Mouse (Mus musculus) c-Kit-positive CD71-positive TER-119-positive erythroid progenitor cells, embryonic 14.5 days (primary cell): ENCODE results near the gene Inafm2.

Source experiments
- DNase-seq: peaks from one replicate; pipeline ENCODE4 v3.0.0-alpha.2; 2013; ENCODE audit warnings: low spot score

The Inafm2 gene

DNA sequence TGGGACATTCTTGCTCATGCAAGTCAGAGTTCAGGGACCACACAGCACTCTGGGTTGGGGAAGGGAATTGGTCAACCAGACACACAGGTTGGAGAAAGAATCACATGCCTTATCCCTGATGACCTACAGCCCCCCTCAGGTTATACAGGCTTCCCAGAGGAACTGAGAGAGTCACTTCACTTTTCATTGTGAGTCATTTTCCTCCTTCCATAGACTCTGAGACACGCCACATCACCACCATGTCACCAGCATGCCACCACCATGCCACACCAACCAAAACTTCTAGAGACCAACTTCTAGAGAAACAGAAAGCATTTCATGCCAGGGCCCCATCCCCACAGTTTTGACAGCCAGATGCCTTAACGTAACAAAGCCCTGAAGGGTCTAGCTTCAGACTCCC is 18.7 kb upstream of the Inafm2 start:
- DNase-seq = no peak

DNA sequence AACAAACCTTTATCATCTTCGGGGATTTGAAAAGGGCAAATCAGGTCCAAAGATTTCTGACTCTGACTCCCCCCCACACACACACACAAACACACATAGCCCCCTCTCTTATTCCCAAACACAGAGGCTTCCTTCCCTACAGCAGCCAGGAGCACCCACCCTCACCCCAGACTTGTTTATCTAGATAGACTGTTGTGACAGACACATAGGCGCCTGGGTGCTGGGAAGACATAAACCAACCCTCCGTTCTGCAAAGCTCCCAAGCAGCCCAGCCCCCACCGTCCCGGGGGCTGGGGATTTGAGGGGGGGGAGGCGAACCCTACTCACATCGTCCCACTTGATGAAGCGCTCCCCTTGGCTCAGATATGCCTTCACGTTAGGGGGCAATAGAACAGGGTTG is 17.6 kb upstream of the Inafm2 start:
- no peak for DNase-seq

GRCm38 (mm10) chr2:118728337-118728736 is 17.2 kb upstream of the Inafm2 start, which contains the start of gene Plcb2:
Plcb2 (minus strand) TSS chr2:118728438.
- no peak for DNase-seq

- no peak for DNase-seq
These were observed 16.4 kb upstream of the Inafm2 start for GRCm38 (mm10) chr2:118729194-118729593.

DNA sequence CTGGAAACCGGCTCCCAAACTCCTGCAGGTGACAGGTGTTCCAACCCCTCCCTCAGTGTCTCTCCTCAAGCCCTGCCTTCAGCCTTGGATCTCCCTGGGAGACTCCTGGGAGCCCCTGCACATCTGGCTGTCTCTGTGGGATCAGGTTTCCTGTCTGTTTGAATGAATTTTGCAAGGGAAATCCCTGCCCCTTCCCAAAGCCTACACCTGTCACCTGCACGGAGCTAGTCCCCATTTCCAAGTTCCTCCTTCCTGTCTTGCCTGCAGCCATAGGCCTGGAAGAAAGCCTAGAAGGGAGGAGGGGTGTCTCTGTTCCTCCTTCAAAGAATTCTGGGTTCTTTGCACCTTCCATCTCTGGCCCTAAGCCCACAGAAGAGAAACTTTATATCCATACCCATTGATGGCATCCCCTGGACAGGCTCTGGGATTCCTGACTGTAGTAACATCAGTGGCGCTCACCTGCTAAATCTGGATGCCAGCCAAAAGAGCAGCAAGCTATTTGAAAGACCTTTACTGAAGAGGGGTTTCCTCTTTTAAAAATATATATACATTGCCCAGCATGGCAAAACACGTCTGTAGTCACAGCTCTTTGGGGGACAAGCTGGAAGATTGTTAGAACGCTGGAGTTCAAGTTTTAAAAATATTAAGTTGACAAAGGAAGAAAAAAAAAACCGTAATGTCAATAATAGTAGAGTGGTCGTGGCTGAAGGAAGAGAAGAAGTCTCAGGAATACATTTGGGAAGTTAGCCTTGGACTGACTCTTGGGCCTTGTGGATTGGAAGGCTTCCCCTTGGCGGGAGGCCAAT is 15.5 kb upstream of the Inafm2 start:
- DNase-seq = no peak

DNA sequence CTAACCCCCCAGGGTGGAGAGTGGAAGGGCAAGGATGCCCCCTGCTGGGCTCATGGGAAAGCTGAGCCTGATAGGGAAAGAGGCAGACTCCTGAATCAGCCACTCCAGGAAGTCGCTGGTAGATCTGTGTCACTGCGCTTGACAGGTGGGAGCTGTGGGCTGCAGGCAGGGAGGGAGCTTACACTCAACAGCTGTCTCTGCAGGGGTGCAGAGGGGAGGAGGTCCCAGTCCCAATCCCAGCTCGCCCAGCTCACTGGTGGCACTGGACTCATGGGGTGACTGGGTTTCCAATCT is 15.0 kb upstream of the Inafm2 start:
- no peak for DNase-seq

- DNase-seq = no peak
These were observed 13.6 kb upstream of the Inafm2 start for GRCm38 (mm10) chr2:118731981-118732380.

DNA sequence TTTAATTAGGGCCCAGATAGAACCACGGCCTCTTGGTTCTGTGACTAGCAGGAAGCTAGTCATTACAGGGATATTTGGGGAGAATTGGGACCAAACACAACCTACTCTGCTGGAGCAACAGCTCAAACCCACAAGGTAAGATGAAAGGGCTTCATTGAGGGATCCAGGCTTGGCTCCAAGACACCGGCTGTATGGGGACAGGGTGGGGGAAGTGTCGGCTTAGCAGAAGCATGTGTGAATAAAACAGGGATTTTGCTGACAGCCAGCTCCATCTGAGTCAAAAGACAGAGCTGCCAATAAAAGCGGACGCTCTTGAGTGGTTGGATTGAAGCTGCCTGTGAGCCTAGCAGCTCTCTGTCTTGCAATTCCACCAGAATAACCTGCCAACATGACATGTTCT is 12.2 kb upstream of the Inafm2 start:
- DNase-seq = no peak

DNA sequence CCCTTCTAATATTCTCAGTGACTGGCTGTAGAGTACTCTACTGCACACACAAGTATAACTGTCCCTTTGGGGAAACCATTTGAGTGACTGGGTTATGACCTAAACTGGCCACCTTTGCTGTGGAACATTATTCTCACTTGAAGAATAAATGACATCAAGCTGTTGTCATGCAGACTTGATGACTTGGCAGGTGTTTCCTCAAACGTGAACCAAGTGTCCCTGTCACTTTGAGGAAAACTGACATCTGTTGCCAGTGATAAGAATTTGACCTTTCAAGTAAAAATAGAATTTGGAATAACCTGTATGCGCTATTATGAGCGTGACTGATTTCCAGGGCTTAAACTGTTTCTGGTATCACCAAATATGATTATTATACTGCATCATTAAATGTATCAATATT is 5.2 kb upstream of the Inafm2 start:
- no peak for DNase-seq

DNA sequence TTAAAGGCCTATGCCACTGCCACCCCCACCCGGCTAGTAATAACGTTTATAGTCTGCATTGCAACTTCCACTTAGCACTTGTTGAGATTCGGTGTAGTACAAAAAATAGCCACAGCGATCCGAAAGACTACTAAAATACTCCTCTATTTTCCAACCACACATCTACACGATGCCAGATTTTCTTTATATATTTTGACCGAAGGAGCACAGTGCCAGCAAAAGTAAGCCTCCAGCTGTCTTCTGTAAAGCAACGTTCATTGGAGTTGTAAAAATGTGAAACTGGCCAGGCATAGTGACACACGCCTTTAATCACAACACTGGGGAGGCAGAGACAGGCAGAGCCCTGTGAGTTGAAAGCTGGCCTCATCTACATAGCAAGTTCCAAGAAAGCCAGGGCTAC is 4.4 kb upstream of the Inafm2 start:
- no peak for DNase-seq

- no peak for DNase-seq
These were observed 2.2 kb upstream of the Inafm2 start for GRCm38 (mm10) chr2:118743261-118743943.

DNA sequence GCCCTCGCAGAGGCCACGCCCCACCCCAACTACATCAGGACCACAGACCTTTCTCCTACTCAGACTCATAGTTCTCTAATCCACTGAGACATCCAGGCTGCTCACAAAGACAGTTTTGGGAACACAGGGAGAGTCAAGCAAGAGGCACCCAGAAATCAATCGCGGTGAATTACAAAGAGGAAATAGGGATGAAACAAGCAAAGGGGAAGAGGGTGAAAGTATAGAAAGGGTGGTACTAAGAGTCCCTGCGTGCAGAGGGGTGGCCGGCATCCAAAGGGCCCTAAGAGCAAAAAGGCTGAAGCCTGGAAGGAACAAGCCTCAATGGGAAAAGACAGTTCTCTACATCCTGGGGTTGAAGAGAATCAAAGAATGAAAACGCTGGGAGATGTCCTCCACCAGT is 937 bp upstream of the Inafm2 start:
- no peak for DNase-seq

DNA sequence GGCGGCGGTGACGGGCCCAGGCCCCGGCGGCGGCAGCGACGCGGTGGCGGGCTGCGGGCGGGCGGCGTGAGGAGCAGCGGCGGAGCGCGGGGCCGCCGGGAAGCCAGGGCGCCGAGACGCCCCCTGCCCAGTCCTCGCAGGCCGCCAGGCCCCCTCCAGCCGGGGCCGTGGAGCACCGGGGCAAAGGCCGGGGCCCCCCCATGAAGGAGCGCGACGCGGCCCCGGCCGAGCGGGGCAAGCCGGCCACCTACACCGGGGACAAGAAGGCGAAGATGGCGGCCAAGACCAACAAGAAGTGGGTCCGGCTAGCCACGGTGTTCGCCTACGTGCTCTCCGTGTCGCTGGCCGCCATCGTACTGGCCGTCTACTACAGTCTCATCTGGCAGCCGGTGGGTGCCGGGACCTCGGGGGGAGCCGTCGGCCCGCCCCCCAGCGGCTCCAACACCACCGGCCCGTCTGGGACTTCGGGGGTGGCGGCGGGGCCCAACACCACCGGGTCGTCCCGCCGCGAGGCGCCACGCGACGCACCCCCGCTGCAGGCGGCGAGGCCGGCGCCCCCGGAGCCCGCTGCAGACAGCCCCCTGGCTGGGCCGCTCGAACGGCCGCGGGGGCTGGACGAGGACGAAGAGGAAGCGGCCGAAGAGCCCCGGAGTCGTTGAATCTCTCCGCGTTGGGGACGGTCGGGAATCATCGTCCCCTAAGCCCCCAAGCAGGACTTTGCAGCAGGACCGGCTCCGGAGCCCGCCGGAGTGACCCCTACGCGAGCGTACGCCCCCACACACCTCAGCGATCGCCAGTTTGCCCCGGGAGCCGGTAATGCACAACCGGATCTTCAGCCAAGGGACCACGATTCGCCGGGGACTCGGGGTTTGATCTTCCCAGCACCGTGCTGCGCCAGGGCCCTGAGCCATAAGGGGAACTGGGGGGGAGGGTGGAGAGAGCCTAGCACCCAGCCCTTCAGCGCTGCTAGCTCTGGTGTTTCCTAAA is 650 bp downstream of the Inafm2 start:
- no peak for DNase-seq

DNA sequence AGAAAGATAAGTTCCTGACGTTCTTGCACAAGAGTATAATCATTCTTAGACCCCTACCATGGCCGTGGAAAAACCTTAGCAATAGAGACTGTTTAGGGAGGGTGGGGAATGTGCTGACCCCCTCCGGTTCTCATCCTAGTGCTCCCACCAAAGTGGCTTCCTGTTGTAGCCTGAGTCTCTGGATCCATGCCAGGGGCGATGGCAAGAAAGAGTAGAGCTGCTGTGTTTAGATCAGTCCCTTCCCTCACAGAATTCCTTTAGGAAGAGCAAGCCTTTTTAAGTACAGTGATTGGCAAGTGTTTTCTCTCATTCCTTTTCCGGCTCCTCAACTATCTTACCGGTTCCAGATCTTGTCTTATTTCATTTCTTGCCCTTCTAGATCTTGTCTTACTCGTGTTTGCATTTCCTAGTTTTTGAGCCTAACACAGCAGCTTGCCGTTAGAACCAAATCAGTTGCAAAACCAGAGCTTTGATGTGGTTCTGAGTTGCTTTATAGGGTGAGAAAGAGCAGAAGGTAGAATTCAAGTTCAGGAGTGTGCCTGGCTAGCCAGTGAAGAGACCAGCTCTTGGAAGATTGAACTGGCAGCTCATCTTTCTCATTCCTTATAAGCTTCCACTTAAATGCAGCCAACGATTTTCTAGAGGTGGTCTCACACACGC is 1.9 kb downstream of the Inafm2 start:
- DNase-seq = no peak

- no peak for DNase-seq
These were observed 3.9 kb downstream of the Inafm2 start for GRCm38 (mm10) chr2:118749341-118749884.

- no peak for DNase-seq
These were observed 4.9 kb downstream of the Inafm2 start for GRCm38 (mm10) chr2:118750476-118750875.

DNA sequence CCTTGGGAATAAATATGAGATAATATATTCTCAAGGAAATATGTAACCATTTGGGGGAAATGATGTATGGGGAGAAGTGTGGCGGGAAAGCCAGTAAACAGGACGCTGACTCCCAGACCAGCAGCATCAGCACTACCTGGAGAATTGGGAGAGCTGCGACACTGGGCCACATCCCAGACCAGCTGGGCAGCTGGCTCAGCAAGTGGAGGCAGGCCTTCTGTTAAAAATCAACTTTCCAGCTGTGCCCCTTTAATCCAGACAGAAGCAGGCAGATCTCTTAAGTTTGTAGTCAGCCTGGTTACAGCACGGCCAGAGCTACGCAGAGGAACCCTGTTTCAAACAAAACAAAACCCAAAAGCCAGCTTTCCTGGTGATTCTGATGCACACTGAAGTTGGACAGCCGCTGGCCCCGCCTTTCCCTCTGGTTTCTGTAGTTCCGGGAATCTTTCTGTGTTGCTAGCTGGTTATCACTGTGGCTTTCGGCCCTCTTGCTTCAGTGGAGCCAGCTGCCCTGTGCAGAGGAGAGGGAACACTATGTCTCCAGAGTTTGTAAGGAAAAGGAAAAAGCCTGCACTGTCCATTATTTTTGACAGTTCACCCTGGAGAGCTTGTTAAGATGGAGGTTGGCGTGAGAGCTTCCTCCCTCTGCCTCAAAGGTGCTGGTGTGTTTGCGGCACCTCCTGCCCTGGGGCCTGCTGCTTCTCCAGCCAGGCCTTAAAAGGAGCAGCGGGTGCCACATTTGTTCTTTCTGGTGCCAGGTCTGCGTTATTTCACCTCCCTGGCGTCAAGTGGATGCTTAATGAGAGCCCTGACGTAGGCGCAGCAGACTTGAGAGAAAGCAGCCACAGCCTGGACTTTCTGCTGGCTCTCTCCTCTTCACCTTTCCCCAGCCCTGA is 6.6 kb downstream of the Inafm2 start:
- DNase-seq = no peak

DNA sequence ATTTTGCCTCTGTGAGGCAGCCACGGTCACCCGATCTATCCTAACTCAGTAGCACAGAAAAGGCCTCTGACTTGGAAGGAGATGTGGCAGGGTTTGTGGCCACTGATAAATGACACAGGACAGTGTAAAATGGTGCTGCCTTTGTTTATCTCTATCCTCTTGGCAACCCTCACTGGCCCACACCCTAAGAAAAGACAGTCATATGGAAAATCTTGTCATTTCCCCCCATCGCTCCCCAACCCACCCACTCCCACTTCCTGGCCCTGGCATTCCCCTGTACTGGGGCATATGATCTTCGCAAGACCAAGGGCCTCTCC is 7.2 kb downstream of the Inafm2 start:
- no peak for DNase-seq

GRCm38 (mm10) chr2:118754143-118754542 is 8.6 kb downstream of the Inafm2 start:
- DNase-seq = no peak

GRCm38 (mm10) chr2:118755407-118755806 is 9.8 kb downstream of the Inafm2 start:
- DNase-seq = no peak

GRCm38 (mm10) chr2:118756103-118756502 is 10.5 kb downstream of the Inafm2 start:
- no peak for DNase-seq
